Mouse (Mus musculus) olfactory bulb, adult 2 months (tissue): Measurements from ENCODE around the gene Sox6.

Experiments
- CTCF ChIP-seq: fragments of 200-500 bp; IDR thresholded peaks from 2 replicates; pipeline ENCODE4 v1.5.1; 2012; ENCODE audit warnings: low read depth, mild to moderate bottlenecking, low read length, moderate library complexity; ENCODE audit not compliant: insufficient read depth
- POLR2A ChIP-seq: fragments of 200-500 bp; IDR thresholded peaks from 2 replicates; pipeline ENCODE4 v1.6.1; 2012; ENCODE audit warnings: mild to moderate bottlenecking, low read depth, low read length, moderate library complexity; ENCODE audit not compliant: insufficient read depth

DNA sequence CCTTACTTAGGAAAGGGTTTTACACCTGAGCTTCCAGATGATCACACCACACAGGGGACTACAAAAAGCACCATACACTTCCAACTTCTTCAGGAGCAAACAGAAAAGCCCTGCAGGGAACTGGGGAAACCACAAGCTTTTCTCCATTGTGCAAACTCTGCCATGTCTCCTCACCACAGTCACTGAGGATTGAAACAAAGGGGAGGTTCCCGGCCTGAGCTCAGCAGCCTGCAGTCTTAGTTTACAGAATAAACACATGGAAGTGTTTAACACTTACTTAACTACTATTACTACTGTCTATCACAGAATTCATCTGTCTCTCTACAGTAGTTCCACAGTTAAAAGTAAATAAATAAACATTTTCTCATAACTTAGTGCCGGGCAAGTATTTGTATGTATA, 498.3 kb downstream of the Sox6 start:
- TF ChIP-seq CTCF = no peak
- TF ChIP-seq POLR2A = no peak
